Mouse (Mus musculus) heart, postnatal 0 days (tissue): ENCODE measurements at regions not wholly inside any gene's neighbourhood (a gene's known extent, or its start where the extent isn't known, plus 50 kb on each side); places are given as distances from the start of the nearest gene placed in this dataset.

Experiments used
- CTCF ChIP-seq: IDR thresholded peaks from 2 replicates; pipeline ENCODE4 v1.5.1; 2016; ENCODE audit warnings: antibody characterized with exemption, control low read depth, low read depth
- EP300 ChIP-seq: IDR thresholded peaks from 2 replicates; pipeline ENCODE4 v1.6.1; 2016; ENCODE audit warnings: antibody characterized with exemption, low read depth

- TF ChIP-seq CTCF (no peak), EP300 (no peak)
Observed at GRCm38 (mm10) chr1:98924933-98925332, 504.0 kb downstream of the Slco6d1 start.
